Mouse (Mus musculus) hindbrain, embryonic 13.5 days (tissue): ENCODE measurements at regions not wholly inside any gene's neighbourhood (a gene's known extent, or its start where the extent isn't known, plus 50 kb on each side); places are given as distances from the start of the nearest gene placed in this dataset.

ENCODE experiments used
- ATAC-seq: fragments of 200-750 bp; cut with Nextera tagmentation; 2 replicates; pipeline ENCODE4 v1.8.0; 2017; ENCODE audit warnings: moderate TSS enrichment; ENCODE audit not compliant: low FRiP score
- H3K27ac ChIP-seq: fragments of 300-500 bp; sonication (generic); 2 replicates; pipeline ENCODE4 v1.5.1; 2015; ENCODE audit warnings: inconsistent platforms, mild to moderate bottlenecking, moderate library complexity
- H3K27me3 ChIP-seq: fragments of 300-500 bp; sonication (generic); 2 replicates; pipeline ENCODE4 v1.6.1; 2015; ENCODE audit warnings: mild to moderate bottlenecking, inconsistent platforms
- H3K36me3 ChIP-seq: fragments of 300-500 bp; sonication (generic); 2 replicates; pipeline ENCODE4 v1.6.1; 2015; ENCODE audit warnings: mild to moderate bottlenecking, inconsistent platforms
- H3K4me1 ChIP-seq: fragments of 300-500 bp; sonication (generic); replicated peaks from 2 replicates; pipeline ENCODE4 v1.6.1; 2015; ENCODE audit warnings: inconsistent platforms
- H3K4me2 ChIP-seq: fragments of 300-500 bp; sonication (generic); 2 replicates; pipeline ENCODE4 v1.6.1; 2015; ENCODE audit warnings: inconsistent platforms, mild to moderate bottlenecking, moderate library complexity
- H3K4me3 ChIP-seq: fragments of 300-500 bp; sonication (generic); 2 replicates; pipeline ENCODE4 v1.5.1; 2015; ENCODE audit warnings: mild to moderate bottlenecking, inconsistent platforms
- H3K9ac ChIP-seq: fragments of 300-500 bp; sonication (generic); 2 replicates; pipeline ENCODE4 v1.6.1; 2015; ENCODE audit warnings: mild to moderate bottlenecking, inconsistent platforms
- H3K9me3 ChIP-seq: fragments of 300-500 bp; sonication (generic); 2 replicates; pipeline ENCODE4 v1.6.1; 2016; ENCODE audit warnings: inconsistent platforms
- WGBS: fragments of 180-500 bp; shearing (Covaris S2); methylation state at CpG from one replicate; pipeline ENCODE4 v1.1.7; 2015; 5-methylcytosine and 5-hydroxymethylcytosine counted together

GRCm38 (mm10) chr2:79151610-79152009, 103.6 kb upstream of the Itga4 start:
- Histone ChIP-seq H3K9ac (no peak overlapping the region), H3K4me2 (no peak overlapping the region), H3K36me3 (no peaks in the 10 kb centered on the region), H3K27me3 (no peaks in the 10 kb centered on the region), H3K27ac (no peak overlapping the region; the same call in 1 of the 2 replicates), H3K4me3 (no peak overlapping the region), H3K4me1 (no peaks in the 10 kb centered on the region), H3K9me3 (no peaks in the 10 kb centered on the region)
- ATAC-seq, result peak; percentile 24; the same call in 1 of the 2 replicates
- 79% methylated on average over 4 of the region's 4 CpGs for WGBS

DNA sequence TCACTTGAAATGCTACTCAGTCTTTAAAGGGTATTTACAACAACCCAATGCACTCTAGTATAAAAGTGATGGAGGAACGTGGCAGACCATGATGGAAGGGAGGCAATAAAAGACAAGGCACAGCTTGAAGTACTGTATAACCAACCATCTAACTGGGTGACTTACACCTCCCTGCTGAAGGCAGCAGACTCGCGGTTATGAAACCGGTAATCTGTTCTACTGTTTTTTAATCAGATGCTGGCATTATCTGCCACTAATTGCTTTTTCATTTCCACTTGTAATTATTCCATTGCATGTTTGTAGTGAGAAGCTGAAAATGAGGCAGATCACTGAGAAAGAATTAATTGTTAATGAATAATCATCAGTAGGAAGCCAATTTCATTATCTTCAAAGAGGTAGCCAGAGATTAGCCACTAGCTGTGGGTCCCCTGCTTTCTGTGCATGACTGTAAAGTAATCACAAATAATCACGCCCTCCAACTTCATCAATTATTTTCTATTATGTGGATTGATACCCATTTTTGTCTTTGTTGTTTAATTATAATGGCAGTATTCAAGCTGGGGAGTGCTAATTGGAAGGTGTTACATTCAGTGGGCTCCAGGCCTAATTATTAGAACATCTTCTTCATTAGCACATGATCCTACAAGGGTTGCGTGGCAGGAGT, 103.1 kb upstream of the Itga4 start:
- H3K27me3 ChIP-seq, result no peaks in the 10 kb centered on the region
- H3K9me3 ChIP-seq, result no peaks in the 10 kb centered on the region
- no peaks in the 10 kb centered on the region for H3K4me1 ChIP-seq
- H3K4me2 ChIP-seq, result no peak overlapping the region
- H3K4me3 ChIP-seq, result no peak overlapping the region
- H3K9ac ChIP-seq, result no peak overlapping the region
- WGBS, result 54% methylated on average over 6 of the region's 6 CpGs
- no peak overlapping the region; the same call in 1 of the 2 replicates for H3K27ac ChIP-seq
- no peaks in the 10 kb centered on the region for H3K36me3 ChIP-seq
- ATAC-seq, result peak; percentile 77

- 81% methylated on average over 5 of the region's 5 CpGs for WGBS
- 0 out of 2 replicates have a peak, but pooled peaks have one; percentile 13 for ATAC-seq
- Histone ChIP-seq H3K4me3 (no peak overlapping the region), H3K9me3 (no peaks in the 10 kb centered on the region), H3K27me3 (no peaks in the 10 kb centered on the region), H3K9ac (no peak overlapping the region), H3K36me3 (no peaks in the 10 kb centered on the region), H3K4me1 (no peaks in the 10 kb centered on the region), H3K4me2 (no peak overlapping the region), H3K27ac (no peak overlapping the region)
These were observed 102.5 kb upstream of the Itga4 start for GRCm38 (mm10) chr2:79152695-79153057.

DNA sequence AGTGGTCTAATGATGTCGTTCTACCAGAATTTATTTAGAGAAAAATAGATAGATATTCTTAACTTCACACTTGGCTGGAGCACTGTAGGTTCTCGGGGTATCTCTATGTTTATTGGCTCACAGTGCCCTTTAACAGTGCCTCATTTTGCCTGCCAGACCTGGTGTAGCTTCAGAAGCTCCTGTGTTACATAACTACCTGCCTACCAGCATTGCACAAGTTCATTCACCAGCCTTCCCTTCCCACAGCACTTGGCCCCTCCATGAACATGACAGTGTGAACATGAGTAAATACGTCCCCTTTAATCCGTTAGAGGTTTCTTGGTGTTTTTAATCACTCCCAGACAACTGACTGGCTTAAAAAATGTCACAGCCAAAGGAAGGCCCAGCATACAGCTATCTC, 102.2 kb upstream of the Itga4 start:
- Histone ChIP-seq H3K27me3 (no peaks in the 10 kb centered on the region), H3K4me2 (no peak overlapping the region), H3K9ac (no peak overlapping the region), H3K36me3 (no peaks in the 10 kb centered on the region), H3K4me1 (no peaks in the 10 kb centered on the region), H3K27ac (no peak overlapping the region), H3K4me3 (no peak overlapping the region), H3K9me3 (no peaks in the 10 kb centered on the region)
- 78% methylated on average over 4 of the region's 4 CpGs for WGBS
- ATAC-seq, result no peak

DNA sequence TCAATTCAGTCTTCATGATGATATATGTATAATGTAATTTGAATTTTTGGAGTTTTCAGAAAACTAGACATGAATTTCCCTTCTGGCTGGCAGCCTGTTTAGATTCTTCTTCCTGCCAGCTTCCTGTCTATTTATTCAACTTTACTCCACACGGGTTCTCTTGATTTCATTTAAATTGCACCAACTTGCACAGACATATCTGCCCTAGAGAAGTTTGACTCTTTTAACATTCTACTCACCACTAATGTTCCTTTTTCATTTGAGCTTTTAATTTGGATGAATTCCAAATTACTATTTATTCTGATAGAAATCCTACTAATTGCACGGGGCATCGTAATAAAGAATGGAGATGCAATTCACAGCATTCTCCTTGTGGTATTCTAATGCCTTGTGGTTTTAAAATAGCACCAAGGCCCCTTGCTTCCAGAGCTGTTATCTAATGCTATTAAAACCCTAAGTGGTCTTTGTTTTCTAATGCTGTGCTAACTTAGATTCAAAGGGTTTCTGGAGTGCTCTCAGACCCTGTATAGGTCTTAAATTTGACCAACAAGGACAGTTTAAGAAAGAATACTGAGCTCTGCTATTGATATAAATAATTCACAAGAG, 96.7 kb upstream of the Itga4 start:
- ATAC-seq, result no peak
- Histone ChIP-seq H3K27me3 (no peaks in the 10 kb centered on the region), H3K4me2 (no peak overlapping the region), H3K4me3 (no peak overlapping the region), H3K27ac (no peak overlapping the region), H3K9me3 (no peaks in the 10 kb centered on the region), H3K36me3 (no peaks in the 10 kb centered on the region), H3K9ac (no peak overlapping the region), H3K4me1 (no peaks in the 10 kb centered on the region)
- 61% methylated on average over 3 of the region's 3 CpGs for WGBS

DNA sequence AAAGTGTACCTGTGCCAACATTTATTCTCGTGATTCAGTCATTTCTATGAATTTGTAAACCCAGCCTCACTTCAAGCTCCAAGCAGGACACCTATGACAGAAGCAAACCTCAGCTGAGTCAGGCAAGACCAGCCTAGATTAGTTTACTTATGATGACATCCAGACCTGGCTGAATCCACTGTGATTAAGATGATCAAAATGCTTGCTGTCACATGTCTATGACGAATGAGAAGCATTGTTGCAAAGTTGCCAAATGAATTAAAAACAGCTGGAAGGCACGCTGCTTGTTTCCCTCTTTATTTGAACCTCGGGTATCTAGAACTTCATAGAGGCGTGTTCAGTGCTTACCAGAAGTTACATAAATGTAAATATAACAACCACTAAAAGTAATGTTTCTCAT, 95.9 kb upstream of the Itga4 start:
- H3K4me2 ChIP-seq, result no peak overlapping the region
- no peak overlapping the region for H3K27ac ChIP-seq
- H3K27me3 ChIP-seq, result no peaks in the 10 kb centered on the region
- 81% methylated on average over 5 of the region's 5 CpGs for WGBS
- no peaks in the 10 kb centered on the region for H3K36me3 ChIP-seq
- H3K9me3 ChIP-seq, result no peaks in the 10 kb centered on the region
- H3K4me1 ChIP-seq, result no peaks in the 10 kb centered on the region
- H3K4me3 ChIP-seq, result no peak overlapping the region
- no peak overlapping the region for H3K9ac ChIP-seq
- no peak for ATAC-seq

DNA sequence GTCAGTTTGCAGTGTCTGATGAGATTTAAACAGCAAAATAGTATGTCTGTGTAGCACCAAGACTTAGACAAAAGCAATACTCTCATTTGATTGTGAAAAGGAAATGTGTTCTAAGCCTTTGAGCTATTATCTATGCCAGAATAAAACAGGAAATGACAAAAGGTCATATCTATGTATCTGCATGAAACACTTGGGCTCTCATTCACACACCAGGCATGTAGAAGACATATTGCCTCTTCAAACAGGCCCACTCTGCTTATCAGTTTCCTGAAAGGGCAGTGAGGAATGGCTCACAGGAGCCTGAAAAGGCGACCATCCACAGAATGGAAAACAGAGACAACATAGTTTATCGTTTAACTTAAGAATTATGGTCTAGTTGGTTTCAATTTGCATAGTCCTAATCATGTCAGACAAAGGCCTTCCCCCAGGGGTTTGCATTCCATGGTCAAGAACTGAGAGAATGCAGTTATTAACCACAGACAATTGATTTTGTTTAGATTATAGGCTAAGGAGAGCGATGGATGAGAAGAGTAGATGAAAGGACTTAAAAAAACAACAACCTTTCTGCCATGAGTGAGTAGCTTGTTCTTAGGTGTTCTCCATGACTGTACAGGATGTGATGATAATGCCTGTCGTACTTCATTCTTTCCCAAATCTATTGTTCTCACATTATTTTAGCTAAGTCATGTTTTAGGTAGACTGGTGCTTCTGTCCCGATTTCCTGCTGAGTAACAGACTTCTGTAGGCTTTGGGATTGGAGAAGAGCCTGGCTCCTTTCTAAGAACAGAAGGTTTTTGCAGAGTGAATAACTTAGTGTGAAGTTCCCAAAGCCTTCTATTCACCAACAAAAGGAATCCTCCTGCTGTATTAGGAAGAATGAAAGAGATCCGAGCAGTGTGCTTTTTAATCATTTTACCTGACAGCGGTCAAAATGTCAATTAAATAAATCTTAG, 82.0 kb upstream of the Itga4 start:
- Histone ChIP-seq H3K27ac (no peak overlapping the region), H3K4me2 (no peak overlapping the region), H3K27me3 (no peaks in the 10 kb centered on the region), H3K9ac (no peak overlapping the region), H3K4me1 (peaks cover 4% of the 10 kb centered on the region), H3K4me3 (no peak overlapping the region), H3K36me3 (no peaks in the 10 kb centered on the region), H3K9me3 (no peaks in the 10 kb centered on the region)
- no peak for ATAC-seq
- 47% methylated on average over 7 of the region's 7 CpGs for WGBS

DNA sequence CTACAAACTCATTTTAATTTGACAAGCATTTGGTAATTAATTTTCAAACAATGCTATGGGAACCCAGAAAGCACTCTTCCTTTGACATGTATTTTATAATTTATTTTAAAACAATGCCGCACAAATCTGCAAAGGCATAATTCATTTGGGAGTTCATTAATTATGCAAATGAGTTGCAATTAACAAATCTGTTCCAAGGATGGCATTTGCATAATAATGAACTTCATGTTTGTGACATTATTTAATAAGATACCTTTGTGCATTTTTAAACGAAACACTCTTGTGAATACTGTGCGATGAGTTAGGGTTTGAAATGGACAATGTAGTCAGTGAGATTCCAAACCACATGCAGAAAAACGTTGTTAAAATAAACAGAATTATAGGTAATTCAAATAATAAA, 80.9 kb upstream of the Itga4 start:
- Histone ChIP-seq H3K9me3 (no peaks in the 10 kb centered on the region), H3K4me1 (peaks cover 4% of the 10 kb centered on the region), H3K36me3 (no peaks in the 10 kb centered on the region), H3K27me3 (no peaks in the 10 kb centered on the region), H3K4me3 (no peak overlapping the region), H3K4me2 (no peak overlapping the region), H3K27ac (no peak overlapping the region), H3K9ac (no peak overlapping the region)
- WGBS, result 65% methylated on average over 4 of the region's 4 CpGs
- ATAC-seq, result peak; percentile 52; the same call in 1 of the 2 replicates

DNA sequence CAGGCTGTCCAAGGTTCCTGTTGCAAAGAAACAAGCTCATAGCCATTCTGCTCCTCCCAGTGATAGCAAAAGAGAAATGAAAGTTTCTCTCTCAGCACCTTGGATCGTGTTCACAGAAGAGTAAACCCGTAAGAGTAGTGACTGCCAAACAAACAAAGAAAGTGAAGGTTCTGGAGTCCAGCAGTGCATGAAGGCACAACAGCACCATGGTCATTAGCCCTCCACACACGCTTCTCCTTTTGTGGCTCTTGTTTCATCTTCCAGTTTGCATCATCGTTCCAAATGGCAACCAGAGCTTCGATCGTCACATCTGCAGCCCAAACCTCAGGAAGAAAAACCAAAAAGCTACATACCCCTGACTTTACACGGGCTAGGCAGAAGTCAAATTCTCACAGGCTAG, 74.4 kb upstream of the Itga4 start:
- H3K4me1 ChIP-seq, result peaks cover 10% of the 10 kb centered on the region
- no peak for ATAC-seq
- no peak overlapping the region for H3K27ac ChIP-seq
- 79% methylated on average over 7 of the region's 7 CpGs for WGBS
- no peaks in the 10 kb centered on the region for H3K36me3 ChIP-seq
- H3K4me2 ChIP-seq, result no peak overlapping the region
- no peak overlapping the region for H3K4me3 ChIP-seq
- no peaks in the 10 kb centered on the region for H3K27me3 ChIP-seq
- no peaks in the 10 kb centered on the region for H3K9me3 ChIP-seq
- H3K9ac ChIP-seq, result no peak overlapping the region

- no peak overlapping the region for H3K4me2 ChIP-seq
- WGBS, result 72% methylated on average over 7 of the region's 7 CpGs
- H3K9ac ChIP-seq, result no peak overlapping the region
- no peak overlapping the region for H3K27ac ChIP-seq
- no peaks in the 10 kb centered on the region for H3K27me3 ChIP-seq
- no peaks in the 10 kb centered on the region for H3K9me3 ChIP-seq
- no peak overlapping the region for H3K4me3 ChIP-seq
- no peak for ATAC-seq
- peaks cover 20% of the 10 kb centered on the region for H3K4me1 ChIP-seq
- H3K36me3 ChIP-seq, result no peaks in the 10 kb centered on the region
These were observed 72.1 kb upstream of the Itga4 start for GRCm38 (mm10) chr2:79183034-79183630.

- peaks cover 20% of the 10 kb centered on the region for H3K4me1 ChIP-seq
- H3K4me3 ChIP-seq, result no peak overlapping the region
- peak overlapping the region; percentile 19; the same call in 1 of the 2 replicates for H3K9ac ChIP-seq
- WGBS, result 62% methylated on average over 11 of the region's 11 CpGs
- ATAC-seq, result no peak; the same call in 1 of the 2 replicates
- no peaks in the 10 kb centered on the region for H3K36me3 ChIP-seq
- H3K27ac ChIP-seq, result peak overlapping the region; percentile 73
- no peak overlapping the region for H3K4me2 ChIP-seq
- no peaks in the 10 kb centered on the region for H3K27me3 ChIP-seq
- H3K9me3 ChIP-seq, result no peaks in the 10 kb centered on the region
These were observed 69.8 kb upstream of the Itga4 start for GRCm38 (mm10) chr2:79185234-79186101.
